Mouse (Mus musculus) adrenal gland, postnatal 4 days (tissue): ENCODE data around the gene Ctnna2. TPM values are rescaled to one million over a fixed set of nuclear protein-coding genes. Genes with fewer than 3 reads are reported as not detected.

Experiments used
- DNase-seq, 2 experiments: peaks; one replicate each; pipeline ENCODE4 v3.0.0; 2021 to 2022; ENCODE audit warnings: low spot score in 2 of 2, mixed read lengths in 2 of 2
- total RNA-seq, 2 experiments: library from RNA; stranded (reverse); gene quantifications; 2 replicates each; pipeline ENCODE4 v1.2.3; 2021

Ctnna2 gene
- total RNA-seq, 2 experiments from 2014 or later = 7.0 to 10.1 TPM

- no peak for DNase-seq
Measured at GRCm38 (mm10) chr6:77185751-77186150, 793.7 kb downstream of the Ctnna2 start.

- DNase-seq = no peak
Measured at GRCm38 (mm10) chr6:77184896-77185295, 794.6 kb downstream of the Ctnna2 start.

GRCm38 (mm10) chr6:77175764-77176163, 803.7 kb downstream of the Ctnna2 start:
- DNase-seq = no peak

- DNase-seq = no peak
Measured at GRCm38 (mm10) chr6:77157028-77157427, 822.5 kb downstream of the Ctnna2 start.

GRCm38 (mm10) chr6:77139306-77139920, 840.1 kb downstream of the Ctnna2 start:
- DNase-seq = no peak

- no peak for DNase-seq
Measured at GRCm38 (mm10) chr6:77120926-77121325, 858.6 kb downstream of the Ctnna2 start.

- DNase-seq = no peak
Measured at GRCm38 (mm10) chr6:77120510-77120909, 859.0 kb downstream of the Ctnna2 start.

GRCm38 (mm10) chr6:77109095-77109945, 870.2 kb downstream of the Ctnna2 start:
- no peak for DNase-seq

- DNase-seq = no peak
Measured at GRCm38 (mm10) chr6:77101047-77101446, 878.5 kb downstream of the Ctnna2 start.

- DNase-seq = no peak
Measured at GRCm38 (mm10) chr6:77098540-77098939, 881.0 kb downstream of the Ctnna2 start.

GRCm38 (mm10) chr6:77075396-77076376, 903.8 kb downstream of the Ctnna2 start:
- peak; percentile 3 to 12 for DNase-seq

GRCm38 (mm10) chr6:77069595-77069994, 909.9 kb downstream of the Ctnna2 start:
- DNase-seq = no peak

- no peak for DNase-seq
Measured at GRCm38 (mm10) chr6:77050690-77051089, 928.8 kb downstream of the Ctnna2 start.

- no peak for DNase-seq
Measured at GRCm38 (mm10) chr6:77050193-77050592, 929.3 kb downstream of the Ctnna2 start.

- DNase-seq = no peak
Measured at GRCm38 (mm10) chr6:77047568-77047967, 931.9 kb downstream of the Ctnna2 start.

GRCm38 (mm10) chr6:77025066-77025465, 954.4 kb downstream of the Ctnna2 start:
- DNase-seq = no peak

- no peak for DNase-seq
Measured at GRCm38 (mm10) chr6:77013194-77013593, 966.3 kb downstream of the Ctnna2 start.

- no peak for DNase-seq
Measured at GRCm38 (mm10) chr6:77011001-77011400, 968.5 kb downstream of the Ctnna2 start.

- DNase-seq = no peak
Measured at GRCm38 (mm10) chr6:76992128-76992527, 987.4 kb downstream of the Ctnna2 start.

GRCm38 (mm10) chr6:76984773-76985172, 994.7 kb downstream of the Ctnna2 start:
- no peak for DNase-seq

GRCm38 (mm10) chr6:76981651-76982050, 997.8 kb downstream of the Ctnna2 start:
- DNase-seq = no peak
